Mouse (Mus musculus): ENCODE data around the gene Foxa2.

DNA sequence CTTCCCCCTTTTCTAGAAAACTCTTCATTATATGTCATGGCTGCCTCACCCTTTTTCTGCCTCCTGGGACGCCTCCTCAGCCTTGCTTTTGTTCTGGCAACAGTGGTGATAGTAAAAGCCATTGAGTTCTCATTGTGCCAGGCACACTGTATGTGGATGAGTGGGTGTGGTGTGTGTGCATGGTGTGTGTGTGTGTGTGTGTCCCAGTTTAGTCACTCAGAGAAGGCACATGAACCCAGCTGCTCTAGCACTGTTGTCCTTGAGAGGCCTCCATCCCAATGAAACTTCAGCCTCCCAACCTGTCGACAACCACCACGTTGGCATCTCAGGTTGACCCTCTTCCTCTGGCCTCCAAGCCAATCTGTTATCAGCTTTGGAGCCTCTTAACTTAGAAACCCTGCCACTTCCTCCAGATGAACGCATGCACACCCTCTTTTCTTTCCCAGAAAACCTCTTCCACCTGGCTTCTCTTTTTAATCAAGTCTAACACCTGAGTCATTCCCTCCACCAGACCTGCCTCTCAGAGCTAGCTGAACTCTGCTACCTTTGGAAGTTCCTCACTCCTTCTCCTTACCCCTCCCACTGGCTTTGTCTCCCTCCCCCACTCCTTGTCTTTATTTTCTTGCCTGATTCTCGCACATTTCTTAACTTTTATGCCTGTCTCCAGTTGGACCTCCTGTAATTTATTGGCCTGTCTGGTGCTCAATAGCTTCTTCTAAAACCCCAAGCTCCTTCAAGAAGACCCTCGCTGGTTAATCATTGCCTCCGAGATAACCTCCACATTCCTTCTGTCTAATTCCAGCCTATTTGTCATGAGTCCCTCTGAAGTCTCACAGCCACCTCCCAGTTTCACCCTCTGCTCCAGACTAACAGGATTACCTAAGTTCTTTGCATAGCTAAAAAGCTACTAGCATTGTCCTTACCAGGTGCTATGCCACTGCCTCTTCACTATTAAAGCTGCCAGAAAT is 41.9 kb downstream of the Foxa2 start:
- TF ChIP-seq POLR2A (IDR thresholded peaks at IDR 0.05; ENCODE audit: insufficient read depth, low read length) (no peak), CTCF (IDR thresholded peaks at IDR 0.05; ENCODE audit: low read depth, low read length) (no peak)
